Mouse (Mus musculus) intestine, embryonic 14.5 days (tissue): ENCODE results near the gene 2200002D01Rik. TPM values are rescaled to one million over a fixed set of nuclear protein-coding genes. Genes with fewer than 3 reads are reported as not detected.

ENCODE experiments used
- ATAC-seq: fragments of 200-750 bp; cut with Nextera tagmentation; replicated peaks from 2 replicates; pipeline ENCODE4 v1.8.0; 2017; ENCODE audit warnings: low read depth, moderate number of reproducible peaks, moderate TSS enrichment, moderate library complexity; ENCODE audit not compliant: low FRiP score, low TSS enrichment
- DNase-seq: peaks from one replicate; pipeline ENCODE4 v3.0.0-alpha.2; 2018; ENCODE audit warnings: low spot score
- H3K27ac ChIP-seq: fragments of 300-500 bp; sonication (generic); 2 replicates; pipeline ENCODE4 v1.5.1; 2014; ENCODE audit warnings: low read depth, mild to moderate bottlenecking, control low read depth
- H3K27me3 ChIP-seq: fragments of 300-500 bp; sonication (generic); replicated peaks from 2 replicates; pipeline ENCODE4 v1.6.1; 2014; ENCODE audit warnings: low read length, control low read depth; ENCODE audit not compliant: control insufficient read depth, insufficient read depth
- H3K36me3 ChIP-seq: fragments of 300-500 bp; sonication (generic); 2 replicates; pipeline ENCODE4 v1.6.1; 2014; ENCODE audit warnings: low read length, control low read depth; ENCODE audit not compliant: control insufficient read depth, insufficient read depth
- H3K4me1 ChIP-seq: fragments of 300-500 bp; sonication (generic); replicated peaks from 2 replicates; pipeline ENCODE4 v1.6.1; 2014; ENCODE audit warnings: low read length, control low read depth, mixed read lengths; ENCODE audit not compliant: control insufficient read depth, insufficient read depth
- H3K4me2 ChIP-seq: fragments of 300-500 bp; sonication (generic); 2 replicates; pipeline ENCODE4 v1.6.1; 2014; ENCODE audit warnings: low read length
- H3K4me3 ChIP-seq: fragments of 300-500 bp; sonication (generic); 2 replicates; pipeline ENCODE4 v1.5.1; 2014; ENCODE audit warnings: low read depth, low read length, control low read depth, mixed read lengths
- H3K9ac ChIP-seq: fragments of 300-500 bp; sonication (generic); 2 replicates; pipeline ENCODE4 v1.6.1; 2014; ENCODE audit warnings: mild to moderate bottlenecking, low read length
- H3K9me3 ChIP-seq: fragments of 300-500 bp; sonication (generic); 2 replicates; pipeline ENCODE4 v1.6.1; 2016; ENCODE audit warnings: low read length, control low read depth; ENCODE audit not compliant: control insufficient read depth
- WGBS: fragments of 180-500 bp; shearing (Covaris S2); extraction: QIAGEN DNeasy Blood & Tissue Kit; methylation state at CpG from one replicate; pipeline ENCODE4 v1.1.7; 2014; 5-methylcytosine and 5-hydroxymethylcytosine counted together
- polyA plus RNA-seq: library from polyadenylated mRNA; unstranded; fragments of >200 nt; fragmentation: Nextera tagmentation; extraction: Ambion mirVana; gene quantifications from 2 replicates; pipeline ENCODE4 v1.2.1, GENCODE M21; 2014

2200002D01Rik gene
- polyA plus RNA-seq, 1 experiment from 2014 or later: 111 TPM

DNA sequence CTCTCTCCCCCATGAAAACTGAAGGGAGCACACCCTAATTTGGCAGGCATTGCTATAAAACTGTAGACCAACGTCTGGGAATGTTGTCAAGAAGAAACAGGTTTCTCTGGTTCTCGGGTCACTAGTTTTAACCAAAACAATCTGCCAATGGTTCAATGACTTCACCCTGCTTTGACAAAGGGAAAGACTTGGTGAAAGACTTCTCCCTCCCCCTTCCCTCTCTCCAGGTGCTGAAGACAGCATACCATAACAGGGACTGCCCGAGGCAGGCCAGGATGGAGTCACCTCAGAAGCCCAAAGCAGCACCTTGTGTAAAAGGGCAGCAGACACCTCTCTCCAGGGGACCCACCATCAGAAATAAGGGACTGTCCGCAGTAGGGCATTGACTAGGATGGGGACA is 18.7 kb upstream of the 2200002D01Rik start:
- Histone ChIP-seq H3K27me3 (no peaks in the 10 kb centered on the region), H3K27ac (no peak overlapping the region), H3K36me3 (no peaks in the 10 kb centered on the region), H3K4me2 (no peak overlapping the region), H3K9ac (no peak overlapping the region), H3K9me3 (no peaks in the 10 kb centered on the region), H3K4me3 (no peak overlapping the region), H3K4me1 (peaks cover 8% of the 10 kb centered on the region)
- 60% methylated on average over 4 of the region's 4 CpGs for WGBS
- no peak for ATAC-seq
- DNase-seq: no peak

DNA sequence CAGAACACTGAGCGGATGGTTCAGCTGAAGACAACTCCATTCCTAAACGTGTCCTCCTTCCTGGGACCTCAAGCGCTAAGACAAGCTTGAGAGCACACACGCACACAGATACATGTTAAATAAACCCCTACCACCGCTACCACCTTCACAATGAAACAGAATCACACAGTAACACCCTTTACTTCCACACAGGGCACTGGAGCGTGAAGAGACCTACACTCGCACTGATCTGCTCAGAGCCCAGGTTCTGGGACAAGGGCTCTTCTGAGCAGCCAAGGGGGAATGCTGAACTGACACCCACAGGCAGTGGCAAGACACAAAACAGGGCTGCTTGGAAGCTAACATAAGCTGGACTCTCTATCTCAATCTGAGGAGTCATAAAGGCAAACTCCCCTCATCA is 17.4 kb upstream of the 2200002D01Rik start:
- no peak for ATAC-seq
- no peaks in the 10 kb centered on the region for H3K9me3 ChIP-seq
- no peaks in the 10 kb centered on the region for H3K36me3 ChIP-seq
- WGBS: 74% methylated on average over 7 of the region's 7 CpGs
- DNase-seq: no peak
- no peak overlapping the region for H3K4me2 ChIP-seq
- no peak overlapping the region for H3K4me3 ChIP-seq
- H3K27ac ChIP-seq: no peak overlapping the region
- H3K4me1 ChIP-seq: 0 out of 2 replicates have a peak, but pooled peaks cover 5% of the 10 kb centered on the region
- H3K27me3 ChIP-seq: no peaks in the 10 kb centered on the region
- H3K9ac ChIP-seq: no peak overlapping the region

- Histone ChIP-seq H3K36me3 (0 out of 2 replicates have a peak, but pooled peaks cover 9% of the 10 kb centered on the region), H3K27ac (no peak overlapping the region), H3K4me2 (no peak overlapping the region), H3K4me3 (no peak overlapping the region), H3K9ac (no peak overlapping the region), H3K4me1 (0 out of 2 replicates have a peak, but pooled peaks cover 5% of the 10 kb centered on the region), H3K9me3 (no peaks in the 10 kb centered on the region), H3K27me3 (no peaks in the 10 kb centered on the region)
- 88% methylated on average over 3 of the region's 3 CpGs for WGBS
- DNase-seq (no peak), ATAC-seq (no peak)
Observed at GRCm38 (mm10) chr7:29263831-29264230, 15.6 kb upstream of the 2200002D01Rik start.

- ATAC-seq: no peak
- DNase-seq: no peak
- peaks cover 11% of the 10 kb centered on the region for H3K4me1 ChIP-seq
- no peaks in the 10 kb centered on the region for H3K9me3 ChIP-seq
- H3K36me3 ChIP-seq: 0 out of 2 replicates have a peak, but pooled peaks cover 13% of the 10 kb centered on the region
- H3K4me2 ChIP-seq: no peak overlapping the region
- no peak overlapping the region for H3K27ac ChIP-seq
- no peaks in the 10 kb centered on the region for H3K27me3 ChIP-seq
- 76% methylated on average over 6 of the region's 6 CpGs for WGBS
- no peak overlapping the region for H3K4me3 ChIP-seq
- H3K9ac ChIP-seq: no peak overlapping the region
Observed at GRCm38 (mm10) chr7:29262151-29262550, 13.9 kb upstream of the 2200002D01Rik start.

DNA sequence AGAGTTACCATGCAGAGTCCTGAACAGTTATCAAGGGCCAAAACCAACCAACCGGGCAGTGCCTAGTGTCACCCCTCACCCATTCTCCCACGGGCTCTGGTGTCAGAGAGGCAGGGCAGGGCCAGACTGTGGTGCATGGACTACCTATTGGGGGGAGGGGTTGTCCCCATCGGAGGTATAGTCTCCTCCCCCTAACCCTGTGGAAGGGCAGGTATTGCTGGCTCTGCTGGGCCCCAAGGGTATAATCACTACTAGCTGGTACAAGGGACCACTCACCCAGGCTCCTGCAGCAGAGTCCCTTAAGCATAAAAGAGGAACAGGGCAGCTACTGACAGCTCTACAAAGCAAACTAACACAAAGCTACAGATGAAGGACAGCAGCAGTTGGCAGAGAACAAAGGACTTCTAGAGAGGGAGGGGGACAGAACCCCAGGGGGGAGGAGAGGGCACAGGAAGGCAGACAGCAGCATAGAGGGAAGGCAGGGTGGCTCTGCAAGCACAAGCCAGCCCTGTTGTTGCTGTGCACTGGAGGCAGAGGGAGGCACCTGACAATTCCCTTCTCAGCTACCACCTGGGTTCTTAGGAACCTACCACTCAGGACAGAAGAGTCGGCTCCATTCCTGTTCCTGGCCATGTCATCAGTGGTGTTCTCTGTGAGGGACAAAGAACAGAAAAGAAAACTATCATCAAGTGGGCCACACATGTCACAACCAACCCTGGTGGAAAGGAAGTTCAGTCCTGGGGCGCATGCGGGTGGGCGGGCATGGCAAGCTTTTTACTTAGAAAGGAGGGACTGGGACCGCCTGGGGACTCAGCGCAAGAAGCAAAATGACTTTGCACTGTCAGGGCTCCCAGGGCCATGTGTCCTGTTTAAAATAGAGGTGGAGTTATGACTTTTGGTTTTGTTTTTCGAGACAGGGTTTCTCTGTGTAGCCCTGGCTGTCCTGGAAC is 11.8 kb upstream of the 2200002D01Rik start:
- DNase-seq: no peak
- H3K4me3 ChIP-seq: no peak overlapping the region
- H3K27me3 ChIP-seq: no peaks in the 10 kb centered on the region
- H3K36me3 ChIP-seq: 0 out of 2 replicates have a peak, but pooled peaks cover 13% of the 10 kb centered on the region
- WGBS: 83% methylated on average over 10 of the region's 10 CpGs
- ATAC-seq: no peak
- H3K9me3 ChIP-seq: no peaks in the 10 kb centered on the region
- no peak overlapping the region for H3K27ac ChIP-seq
- peaks cover 18% of the 10 kb centered on the region for H3K4me1 ChIP-seq
- no peak overlapping the region for H3K4me2 ChIP-seq
- H3K9ac ChIP-seq: no peak overlapping the region

- ATAC-seq: no peak
- Histone ChIP-seq H3K9ac (no peak overlapping the region), H3K9me3 (no peaks in the 10 kb centered on the region), H3K4me2 (no peak overlapping the region), H3K27ac (no peak overlapping the region), H3K36me3 (0 out of 2 replicates have a peak, but pooled peaks cover 13% of the 10 kb centered on the region), H3K4me1 (peaks cover 18% of the 10 kb centered on the region), H3K27me3 (no peaks in the 10 kb centered on the region), H3K4me3 (no peak overlapping the region)
- no peak for DNase-seq
- 86% methylated on average over 1 of the region's 1 CpGs for WGBS
Observed at GRCm38 (mm10) chr7:29257368-29257767, 9.1 kb upstream of the 2200002D01Rik start.

GRCm38 (mm10) chr7:29255875-29256274 is 7.6 kb upstream of the 2200002D01Rik start:
- no peak for DNase-seq
- Histone ChIP-seq H3K27ac (no peak overlapping the region), H3K4me1 (peaks cover 18% of the 10 kb centered on the region), H3K9ac (no peak overlapping the region), H3K36me3 (0 out of 2 replicates have a peak, but pooled peaks cover 13% of the 10 kb centered on the region), H3K27me3 (no peaks in the 10 kb centered on the region), H3K4me3 (no peak overlapping the region), H3K9me3 (no peaks in the 10 kb centered on the region), H3K4me2 (no peak overlapping the region)
- WGBS: 80% methylated on average over 4 of the region's 4 CpGs
- no peak for ATAC-seq

GRCm38 (mm10) chr7:29253842-29254241 is 5.6 kb upstream of the 2200002D01Rik start:
- ATAC-seq (peak; percentile 30; the same call in 1 of the 2 replicates), DNase-seq (peak; percentile 66)
- H3K27ac ChIP-seq: peak overlapping the region; percentile 24
- H3K4me3 ChIP-seq: no peak overlapping the region
- 0 out of 2 replicates have a peak, but pooled peaks cover 4% of the 10 kb centered on the region for H3K36me3 ChIP-seq
- H3K27me3 ChIP-seq: no peaks in the 10 kb centered on the region
- no peak overlapping the region for H3K4me2 ChIP-seq
- H3K9ac ChIP-seq: no peak overlapping the region
- peaks cover 18% of the 10 kb centered on the region for H3K4me1 ChIP-seq
- WGBS: 25% methylated on average over 5 of the region's 5 CpGs
- no peaks in the 10 kb centered on the region for H3K9me3 ChIP-seq
